Mouse (Mus musculus) ES-E14 (cell line): ENCODE data around the gene Pigo.

ENCODE experiments used
- HCFC1 ChIP-seq: IDR thresholded peaks from 2 replicates; pipeline ENCODE4 v1.6.1; 2012; ENCODE audit warnings: low read length, inconsistent platforms, borderline replicate concordance; ENCODE audit not compliant: insufficient read depth
- ZNF384 ChIP-seq: IDR thresholded peaks from 2 replicates; pipeline ENCODE4 v1.6.1; 2012; ENCODE audit warnings: low read depth, low read length, inconsistent platforms

DNA sequence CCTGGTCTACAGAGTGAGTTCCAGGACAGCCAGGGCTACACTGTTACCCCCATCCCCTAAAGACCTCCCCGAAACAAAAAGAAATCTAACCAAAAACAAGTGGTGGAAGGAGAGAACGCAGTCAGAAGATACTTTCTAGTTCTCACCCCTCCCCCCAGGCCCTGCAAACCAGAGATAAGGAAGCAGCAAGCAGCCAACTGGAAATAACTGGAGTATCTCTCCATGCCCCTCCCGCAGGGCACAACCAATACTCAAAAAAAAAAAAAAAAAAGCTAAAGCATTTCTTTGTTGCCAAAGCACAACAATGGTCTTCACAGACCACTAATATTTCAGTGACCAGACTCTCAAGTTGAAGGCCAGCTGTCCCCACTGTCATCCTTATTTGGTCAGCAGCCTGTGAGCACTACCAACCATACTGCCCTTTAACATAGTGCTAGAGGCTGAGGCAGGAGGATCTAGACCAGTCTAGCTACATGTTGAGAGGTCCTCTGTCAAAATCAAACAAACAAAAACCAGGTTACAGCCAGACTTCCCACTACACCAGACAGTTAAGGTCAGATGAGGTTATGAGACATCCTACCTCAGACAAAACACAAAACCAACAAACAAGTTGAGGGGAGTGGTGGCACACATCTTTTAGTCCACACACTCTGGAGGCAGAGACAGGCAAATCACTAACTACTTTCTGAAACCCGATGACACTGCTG, 12.4 kb upstream of the Pigo start:
- TF ChIP-seq ZNF384 (no peak), HCFC1 (no peak)
